ENCODE assay signal across 22 mouse cellular contexts in genomic region chr17:3777691-3778090, GRCm38 (mm10).
DNase-seq lines count a peak whose midpoint lies in the region; ATAC-seq and TF ChIP-seq lines count a peak whose summit lies in the region.
"Had no signal": no experiment of that assay in that cellular context is flagged by ENCODE, and none has a peak within 500 bp of the region (broad histone marks: within the 10 kb centered on the region; RNA-seq: fewer than 3 reads in every experiment).

No protein-coding gene starts in this region.

- TF ChIP-seq POLR2A in kidney, adult 2 months (IDR thresholded peaks at IDR 0.05; ENCODE audit: low read depth, low read length): no peak

- no peaks in the 10 kb centered on the region; the same call in 1 of the 2 replicates for H3K27me3 ChIP-seq in kidney, adult 2 months (replicated peaks; ENCODE audit: control insufficient read depth, insufficient read depth, low read length)
- H3K27me3 ChIP-seq in kidney, embryonic 15.5 days: no peaks in the 10 kb centered on the region
- no peaks in the 10 kb centered on the region for H3K27me3 ChIP-seq in lung, embryonic 14.5 days (ENCODE audit: insufficient read depth, low read length)
- H3K27me3 ChIP-seq: CH12.LX had no signal

- H3K4me2 ChIP-seq in kidney, embryonic 15.5 days: no peak overlapping the region
- H3K4me2 ChIP-seq in lung, embryonic 14.5 days: no peak overlapping the region

- no peaks in the 10 kb centered on the region for H3K9me3 ChIP-seq in kidney, embryonic 15.5 days (replicated peaks)
- no peaks in the 10 kb centered on the region for H3K9me3 ChIP-seq in lung, embryonic 14.5 days (ENCODE audit: low read depth, low read length)
- H3K9me3 ChIP-seq: G1E had no signal

- TF ChIP-seq CTCF in kidney, adult 2 months (conservative IDR thresholded peaks at IDR 0.05; ENCODE audit: insufficient read depth, insufficient read length, low read depth, low read length): no peak
- TF ChIP-seq CTCF in lung, embryonic 14.5 days (IDR thresholded peaks at IDR 0.05; ENCODE audit: low read depth): no peak

- DNase-seq in kidney, adult 2 months: peak; percentile 58
- peak; percentile 54 for DNase-seq in kidney, adult 9 months
- no peak for DNase-seq in kidney, postnatal 25 days
- DNase-seq in kidney, postnatal 36 days: peak; percentile 3 to 5
- DNase-seq in kidney, postnatal 14 days: no peak
- peak; percentile 49 for DNase-seq in lung, embryonic 14.5 days
- DNase-seq in lung, adult 18-20 months: no peak
- DNase-seq: adrenal gland, adult 2 months; adrenal gland, adult 8-10 months; adrenal gland, postnatal 10 days; adrenal gland, postnatal 14 days; adrenal gland, postnatal 25 days; adrenal gland, postnatal 36 days; B cell, adult 2 months; cerebellum, adult 11 months; cerebellum, adult 11-12 months had no signal

- no peaks in the 10 kb centered on the region for H3K36me3 ChIP-seq in kidney, adult 2 months (ENCODE audit: control insufficient read depth, insufficient read depth, low read length)
- no peaks in the 10 kb centered on the region for H3K36me3 ChIP-seq in kidney, embryonic 15.5 days
- no peaks in the 10 kb centered on the region for H3K36me3 ChIP-seq in lung, embryonic 14.5 days (ENCODE audit: insufficient read depth)
- H3K36me3 ChIP-seq: G1E had no signal

- H3K4me3 ChIP-seq in kidney, adult 2 months (ENCODE audit: insufficient read depth, low read depth, low read length): no peak overlapping the region
- no peak overlapping the region for H3K4me3 ChIP-seq in kidney, embryonic 15.5 days (replicated peaks)
- no peak overlapping the region for H3K4me3 ChIP-seq in lung, embryonic 14.5 days (ENCODE audit: low read depth, low read length)

- H3K27ac ChIP-seq in kidney, adult 2 months (ENCODE audit: insufficient read depth, low read depth, low read length): no peak overlapping the region
- no peak overlapping the region for H3K27ac ChIP-seq in kidney, embryonic 15.5 days
- no peak overlapping the region for H3K27ac ChIP-seq in lung, embryonic 14.5 days (ENCODE audit: low read depth)

- ATAC-seq in kidney, embryonic 15.5 days (replicated peaks; ENCODE audit: low FRiP score): no peak
- ATAC-seq in lung, embryonic 14.5 days (ENCODE audit: insufficient read depth): no peak
- ATAC-seq: activated CD4-positive, CD25-positive, alpha-beta regulatory T cell, adult 4 months; CD4-positive, CD25-positive, alpha-beta regulatory T cell, adult 4 months; Patski had no signal

- H3K9ac ChIP-seq in kidney, embryonic 15.5 days: no peak overlapping the region
- no peak overlapping the region for H3K9ac ChIP-seq in lung, embryonic 14.5 days

- H3K4me1 ChIP-seq in kidney, adult 2 months (ENCODE audit: control insufficient read depth, insufficient read depth, low read length): no peaks in the 10 kb centered on the region
- no peaks in the 10 kb centered on the region for H3K4me1 ChIP-seq in kidney, embryonic 15.5 days
- H3K4me1 ChIP-seq in lung, embryonic 14.5 days (ENCODE audit: insufficient read depth): no peaks in the 10 kb centered on the region

Comparison
In these comparisons a context has a peak if more than half of its experiments do, and no peak if none do; other contexts are left out.
1. DNase-seq: peak in kidney, adult 2 months (single experiment), kidney, adult 9 months (single experiment), kidney, postnatal 36 days (2 of 2) and lung, embryonic 14.5 days (single experiment); none in kidney, postnatal 25 days (0 of 2), kidney, postnatal 14 days (single experiment) and lung, adult 18-20 months (0 of 2).